Mouse (Mus musculus): Measurements from ENCODE around the gene Gins3. TPM values are rescaled to one million over a fixed set of nuclear protein-coding genes. Genes with fewer than 3 reads are reported as not detected.

Gene Gins3
- total RNA-seq, 2 experiments from 2014 or later, result 1.2 to 1.4 TPM

DNA sequence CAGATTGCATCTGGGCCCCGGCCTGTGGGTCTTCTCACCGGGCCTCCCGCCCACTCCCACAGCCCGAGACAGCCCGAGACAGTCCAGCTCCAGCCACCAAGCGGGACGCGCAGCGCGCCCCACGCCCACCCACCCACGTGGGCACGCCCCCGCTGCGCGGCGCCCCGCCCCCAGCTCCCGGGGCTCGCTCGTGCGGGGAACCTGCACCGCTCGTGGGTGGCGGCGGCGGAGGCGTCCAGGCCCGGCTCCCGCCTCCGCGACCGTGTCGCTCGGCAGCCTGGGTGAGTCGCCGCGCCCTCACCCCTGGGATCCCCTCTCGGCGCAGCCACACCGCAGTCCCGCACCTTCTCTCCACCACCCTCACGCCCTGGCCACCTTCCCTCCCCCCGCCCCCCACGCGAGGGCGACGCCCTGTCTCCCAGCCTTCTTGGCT lies 44.4 kb downstream of the Gins3 start:
- DNase-seq (ENCODE audit: low spot score in 2 of 2), result no peak
- intact Hi-C loops (cut with DNase I), result loop anchor here (5.0 kb wide), 1 partner anchor 45 kb away; the partner anchor contains the start of gene Gins3

GRCm38 (mm10) chr8:95678024-95678611 lies 44.9 kb downstream of the Gins3 start:
- intact Hi-C loops (cut with DNase I), result loop anchor here (5.0 kb wide), 1 partner anchor 46 kb away; the partner anchor contains the start of gene Gins3
- peak in 1 of 2 experiments; percentile 71 for DNase-seq (ENCODE audit: low spot score in 2 of 2)

GRCm38 (mm10) chr8:95688073-95688672 lies 54.9 kb downstream of the Gins3 start:
- intact Hi-C loops (cut with DNase I), result no loop called here
- peak; percentile 76 to 90 for DNase-seq (ENCODE audit: low spot score in 2 of 2)

GRCm38 (mm10) chr8:95690929-95691541 lies 57.8 kb downstream of the Gins3 start:
- intact Hi-C loops (cut with DNase I), result loop anchor here (10.0 kb wide), 1 partner anchor 256 kb away; the partner anchor contains the start of gene Cfap20
- no peak for DNase-seq (ENCODE audit: low spot score in 2 of 2)

DNA sequence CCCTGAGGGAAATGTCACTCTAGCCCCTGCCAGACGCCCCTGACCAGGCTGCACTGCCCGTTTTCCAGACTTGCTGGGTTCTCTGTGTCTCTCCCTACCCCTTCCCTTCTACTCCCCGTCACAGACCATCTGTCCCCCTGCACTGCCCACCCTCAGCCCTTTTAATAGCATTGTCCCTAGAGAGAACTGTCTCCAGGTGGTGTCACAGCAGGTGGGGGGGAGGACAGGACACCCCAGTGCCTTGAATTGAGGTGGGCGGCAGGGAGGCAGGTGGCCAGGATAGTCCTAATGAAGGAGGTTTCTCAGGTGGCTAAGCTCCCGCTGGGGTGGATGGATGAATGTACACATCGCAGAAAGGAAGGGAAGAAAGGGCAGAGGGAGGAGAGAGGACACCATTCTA lies 61.4 kb downstream of the Gins3 start:
- intact Hi-C loops (cut with DNase I), result loop anchor here (5.0 to 10.0 kb wide), 2 partner anchors 260 to 347 kb away; partner anchors contain the start of gene Cfap20
- peak in 1 of 2 experiments; percentile 75 for DNase-seq (ENCODE audit: low spot score in 2 of 2)

Other genes with a start within 250 kb of the Gins3 start
- gene Cfap20, start 198.6 kb upstream of the Gins3 start, total RNA-seq (2021), result 10 to 100 TPM; 64.9 to 65.9 TPM
- gene Csnk2a2, start 143.4 kb upstream of the Gins3 start, total RNA-seq (2021), result 10 to 100 TPM; 83.1 to 91.0 TPM
- gene Ccdc113, start 99.4 kb upstream of the Gins3 start, total RNA-seq (2021), result 1 to 10 TPM in 1 of 2 experiments, under 1 TPM in 1; 0.81 to 1.3 TPM
- gene Prss54, start 57.1 kb upstream of the Gins3 start, total RNA-seq (2021), result under 1 TPM; 0.31 to 0.38 TPM
- 1,000 to 10,000 TPM; 1,641 to 1,725 TPM for gene Ndrg4, start 43.5 kb downstream of the Gins3 start, total RNA-seq (2021)
- gene Setd6, start 82.4 kb downstream of the Gins3 start, total RNA-seq (2021), result 10 to 100 TPM; 15.8 to 17.4 TPM
- gene Cnot1, start 174.0 kb downstream of the Gins3 start, total RNA-seq (2021), result 100 to 1,000 TPM; 126 to 132 TPM
- 10 to 100 TPM; 95.6 to 98.2 TPM for gene Sap18b, start 191.9 kb downstream of the Gins3 start, total RNA-seq (2021)
- 10 to 100 TPM; 29.8 to 32.0 TPM for gene Slc38a7, start 220.1 kb downstream of the Gins3 start, total RNA-seq (2021)

All from left cerebral cortex, postnatal 14 days (tissue).